In genomic region chr17:36042055-36042454, GRCm38 (mm10) we compare ENCODE assay signal across 8 mouse cellular contexts. TPM values are rescaled to one million over a fixed set of nuclear protein-coding genes. Genes with fewer than 3 reads are reported as not detected.
DNase-seq lines count a peak whose midpoint lies in the region; ATAC-seq and TF ChIP-seq lines count a peak whose summit lies in the region.
"Not testable (repeated sequence)": the region's sequence is repeated elsewhere in the genome, so short reads cannot be mapped to it uniquely, and the experiment has no call there.
"Had no signal": no experiment of that assay in that cellular context is flagged by ENCODE, and none has a peak within 500 bp of the region (broad histone marks: within the 10 kb centered on the region; RNA-seq: fewer than 3 reads in every experiment).

No protein-coding gene starts in this region.

- 2% methylated on average over 19 of the region's 19 CpGs for WGBS in bone marrow, adult 2 months
- WGBS in hindbrain, embryonic 16.5 days: 2% methylated on average over 19 of the region's 19 CpGs
- WGBS in limb, embryonic 12.5 days: 1% methylated on average over 19 of the region's 19 CpGs
- under 1% methylated on average over 19 of the region's 19 CpGs for WGBS in neural tube, embryonic 13.5 days

- not testable (repeated sequence) for TF ChIP-seq POLR2A in bone marrow, adult 2 months (IDR thresholded peaks at IDR 0.05; ENCODE audit: borderline replicate concordance, control insufficient read depth, low read depth, low read length); embryonic fibroblast, embryonic 13.5 days (IDR thresholded peaks at IDR 0.05; ENCODE audit: low read depth, low read length)

- H3K27ac ChIP-seq in bone marrow, adult 2 months (ENCODE audit: control insufficient read depth, insufficient read depth, low read depth, low read length, poor library complexity); embryonic fibroblast, embryonic 13.5 days (ENCODE audit: insufficient read depth, low read length); hindbrain, embryonic 16.5 days (ENCODE audit: low read depth, low read length); limb, embryonic 12.5 days; neural tube, embryonic 13.5 days (replicated peaks): not testable (repeated sequence)

- H3K4me2 ChIP-seq in hindbrain, embryonic 16.5 days (ENCODE audit: low read length): peak overlapping the region; percentile 78
- peak overlapping the region; percentile 72 for H3K4me2 ChIP-seq in limb, embryonic 12.5 days
- peak overlapping the region; percentile 72 for H3K4me2 ChIP-seq in neural tube, embryonic 13.5 days

- H3K27me3 ChIP-seq in hindbrain, embryonic 16.5 days (replicated peaks; ENCODE audit: control insufficient read depth, insufficient read depth, low read length); limb, embryonic 12.5 days; neural tube, embryonic 13.5 days: not testable (repeated sequence)

- not testable (repeated sequence) for TF ChIP-seq CTCF in bone marrow, adult 2 months (IDR thresholded peaks at IDR 0.05; ENCODE audit: control insufficient read depth, insufficient read depth, low read length); embryonic fibroblast, embryonic 13.5 days (IDR thresholded peaks at IDR 0.05; ENCODE audit: borderline replicate concordance, insufficient read depth, low read length)

- not testable (repeated sequence) for H3K9me3 ChIP-seq in hindbrain, embryonic 16.5 days (ENCODE audit: control insufficient read depth, low read length); limb, embryonic 12.5 days; neural tube, embryonic 13.5 days

- DNase-seq in heart, adult 9 months (ENCODE audit: low spot score in 2 of 2): peak; percentile 29 to 51
- DNase-seq in lung, postnatal 4 days: peak; percentile 36 to 41

- H3K36me3 ChIP-seq in hindbrain, embryonic 16.5 days (ENCODE audit: control insufficient read depth, insufficient read depth, low read length); limb, embryonic 12.5 days; neural tube, embryonic 13.5 days: not testable (repeated sequence)

- H3K9ac ChIP-seq in hindbrain, embryonic 16.5 days (ENCODE audit: low read depth, low read length): peak overlapping the region; percentile 56
- H3K9ac ChIP-seq in limb, embryonic 12.5 days (replicated peaks): peak overlapping the region; percentile 55
- peak overlapping the region; percentile 67 for H3K9ac ChIP-seq in neural tube, embryonic 13.5 days

- H3K4me3 ChIP-seq in bone marrow, adult 2 months (replicated peaks; ENCODE audit: control insufficient read depth, low read depth, low read length): peak overlapping the region; percentile 66
- peak overlapping the region; percentile 39 for H3K4me3 ChIP-seq in embryonic fibroblast, embryonic 13.5 days (ENCODE audit: insufficient read depth, low read length)
- H3K4me3 ChIP-seq in hindbrain, embryonic 16.5 days (ENCODE audit: low read length): peak overlapping the region; percentile 44
- H3K4me3 ChIP-seq in limb, embryonic 12.5 days (replicated peaks): peak overlapping the region; percentile 42
- H3K4me3 ChIP-seq in neural tube, embryonic 13.5 days: peak overlapping the region; percentile 40

- peak; percentile 72 for ATAC-seq in hindbrain, embryonic 16.5 days
- peak; percentile 78 for ATAC-seq in limb, embryonic 12.5 days (ENCODE audit: insufficient number of reproducible peaks, insufficient read depth, low FRiP score, low TSS enrichment, low read depth)
- ATAC-seq in neural tube, embryonic 13.5 days (ENCODE audit: low read depth): peak; percentile 81

- not testable (repeated sequence) for H3K4me1 ChIP-seq in bone marrow, adult 2 months (ENCODE audit: control insufficient read depth, insufficient read depth, low read length); embryonic fibroblast, embryonic 13.5 days (ENCODE audit: control insufficient read depth, insufficient read depth, low read length); hindbrain, embryonic 16.5 days (ENCODE audit: control insufficient read depth, insufficient read depth, low read depth, low read length); limb, embryonic 12.5 days (replicated peaks); neural tube, embryonic 13.5 days (replicated peaks)

RNA-seq across cellular contexts. Expression of gene H2-T22, which starts 0.5 kb away (rescaled TPM):
- polyA plus RNA-seq in bone marrow, adult 2 months (2011; ENCODE audit: insufficient read depth, insufficient read length, low replicate concordance, missing spikeins): 23.5 and 45.8 TPM in 2 replicates
- 50.4 and 54.1 TPM in 2 replicates for polyA plus RNA-seq in embryonic fibroblast, embryonic 13.5 days (2011; ENCODE audit: insufficient read length, low read depth, missing spikeins)
- 8.2 and 9.2 TPM in 2 replicates for polyA plus RNA-seq in hindbrain, embryonic 16.5 days (2015; fragmentation: Nextera tagmentation; extraction: Ambion mirVana)
- 14.0 and 15.4 TPM in 2 replicates for polyA plus RNA-seq in limb, embryonic 12.5 days (2016; fragmentation: Nextera tagmentation; extraction: Ambion mirVana)
- polyA plus RNA-seq in neural tube, embryonic 13.5 days (2015; fragmentation: Nextera tagmentation; extraction: Ambion mirVana): 7.1 and 7.9 TPM in 2 replicates

RNA-seq across cellular contexts. Expression of gene Gm6034, which starts 0.7 kb away (rescaled TPM):
- not detected in 2 replicates for polyA plus RNA-seq in bone marrow, adult 2 months (2011; ENCODE audit: insufficient read depth, insufficient read length, low replicate concordance, missing spikeins)
- not detected in 2 replicates for polyA plus RNA-seq in embryonic fibroblast, embryonic 13.5 days (2011; ENCODE audit: insufficient read length, low read depth, missing spikeins)
- not detected in 2 replicates for polyA plus RNA-seq in hindbrain, embryonic 16.5 days (2015; fragmentation: Nextera tagmentation; extraction: Ambion mirVana)
- polyA plus RNA-seq in limb, embryonic 12.5 days (2016; fragmentation: Nextera tagmentation; extraction: Ambion mirVana): not detected in 2 replicates
- not detected in 2 replicates for polyA plus RNA-seq in neural tube, embryonic 13.5 days (2015; fragmentation: Nextera tagmentation; extraction: Ambion mirVana)
- polyA plus RNA-seq: frontal cortex, adult 2 months had no signal

RNA-seq across cellular contexts. Expression of gene H2-T23, which starts 9.4 kb away (rescaled TPM):
- polyA plus RNA-seq in bone marrow, adult 2 months (2011; ENCODE audit: insufficient read depth, insufficient read length, low replicate concordance, missing spikeins): 60.1 and 94.6 TPM in 2 replicates
- 15.8 and 21.7 TPM in 2 replicates for polyA plus RNA-seq in embryonic fibroblast, embryonic 13.5 days (2011; ENCODE audit: insufficient read length, low read depth, missing spikeins)
- polyA plus RNA-seq in hindbrain, embryonic 16.5 days (2015; fragmentation: Nextera tagmentation; extraction: Ambion mirVana): 5.0 and 5.1 TPM in 2 replicates
- polyA plus RNA-seq in limb, embryonic 12.5 days (2016; fragmentation: Nextera tagmentation; extraction: Ambion mirVana): 4.2 and 6.4 TPM in 2 replicates
- 2.3 and 3.3 TPM in 2 replicates for polyA plus RNA-seq in neural tube, embryonic 13.5 days (2015; fragmentation: Nextera tagmentation; extraction: Ambion mirVana)

RNA-seq across cellular contexts. Expression of gene Gm11127, which starts 16.1 kb away (rescaled TPM):
- not detected in 2 replicates for polyA plus RNA-seq in bone marrow, adult 2 months (2011; ENCODE audit: insufficient read depth, insufficient read length, low replicate concordance, missing spikeins)
- not detected in 2 replicates for polyA plus RNA-seq in embryonic fibroblast, embryonic 13.5 days (2011; ENCODE audit: insufficient read length, low read depth, missing spikeins)
- polyA plus RNA-seq in hindbrain, embryonic 16.5 days (2015; fragmentation: Nextera tagmentation; extraction: Ambion mirVana): not detected in 2 replicates
- polyA plus RNA-seq in limb, embryonic 12.5 days (2016; fragmentation: Nextera tagmentation; extraction: Ambion mirVana): not detected in 2 replicates
- not detected in 2 replicates for polyA plus RNA-seq in neural tube, embryonic 13.5 days (2015; fragmentation: Nextera tagmentation; extraction: Ambion mirVana)

RNA-seq across cellular contexts. Expression of gene H2-T24, which starts 21.7 kb away (rescaled TPM):
- polyA plus RNA-seq in bone marrow, adult 2 months (2011; ENCODE audit: insufficient read depth, insufficient read length, low replicate concordance, missing spikeins): 48.0 and 67.4 TPM in 2 replicates
- not detected in 2 replicates for polyA plus RNA-seq in embryonic fibroblast, embryonic 13.5 days (2011; ENCODE audit: insufficient read length, low read depth, missing spikeins)
- polyA plus RNA-seq in hindbrain, embryonic 16.5 days (2015; fragmentation: Nextera tagmentation; extraction: Ambion mirVana): 9.6 and 10.3 TPM in 2 replicates
- polyA plus RNA-seq in limb, embryonic 12.5 days (2016; fragmentation: Nextera tagmentation; extraction: Ambion mirVana): 3.0 and 3.2 TPM in 2 replicates
- polyA plus RNA-seq in neural tube, embryonic 13.5 days (2015; fragmentation: Nextera tagmentation; extraction: Ambion mirVana): 8.7 and 10.0 TPM in 2 replicates
